Mouse (Mus musculus) neural tube, embryonic 12.5 days (tissue): Measurements from ENCODE around the gene Hoxd10. TPM values are rescaled to one million over a fixed set of nuclear protein-coding genes. Genes with fewer than 3 reads are reported as not detected.

Experiments used
- ATAC-seq: fragments of 200-750 bp; cut with Nextera tagmentation; 2 replicates; pipeline ENCODE4 v1.8.0; 2017; ENCODE audit warnings: low read depth, mild to moderate bottlenecking, moderate TSS enrichment, moderate library complexity; ENCODE audit not compliant: low FRiP score
- H3K27ac ChIP-seq: fragments of 300-500 bp; sonication (generic); 2 replicates; pipeline ENCODE4 v1.5.1; 2016
- H3K27me3 ChIP-seq: fragments of 300-500 bp; sonication (generic); replicated peaks from 2 replicates; pipeline ENCODE4 v1.6.1; 2016; ENCODE audit warnings: mild to moderate bottlenecking
- H3K36me3 ChIP-seq: fragments of 300-500 bp; sonication (generic); 2 replicates; pipeline ENCODE4 v1.6.1; 2016; ENCODE audit warnings: mild to moderate bottlenecking
- H3K4me1 ChIP-seq: fragments of 300-500 bp; sonication (generic); 2 replicates; pipeline ENCODE4 v1.6.1; 2016
- H3K4me2 ChIP-seq: fragments of 300-500 bp; sonication (generic); replicated peaks from 2 replicates; pipeline ENCODE4 v1.6.1; 2016; ENCODE audit warnings: mild to moderate bottlenecking
- H3K4me3 ChIP-seq: fragments of 300-500 bp; sonication (generic); 2 replicates; pipeline ENCODE4 v1.5.1; 2016
- H3K9ac ChIP-seq: fragments of 300-500 bp; sonication (generic); 2 replicates; pipeline ENCODE4 v1.6.1; 2016; ENCODE audit warnings: mild to moderate bottlenecking
- H3K9me3 ChIP-seq: fragments of 300-500 bp; sonication (generic); 2 replicates; pipeline ENCODE4 v1.6.1; 2016; ENCODE audit warnings: mild to moderate bottlenecking
- WGBS: fragments of 180-500 bp; shearing (Covaris S2); methylation state at CpG from one replicate; pipeline ENCODE4 v1.1.7; 2016; 5-methylcytosine and 5-hydroxymethylcytosine counted together
- polyA plus RNA-seq: library from polyadenylated mRNA; unstranded; fragments of >200 nt; fragmentation: Nextera tagmentation; extraction: Ambion mirVana; gene quantifications from 2 replicates; pipeline ENCODE4 v1.2.1, GENCODE M21; 2016

The Hoxd10 gene
- polyA plus RNA-seq, 1 experiment from 2014 or later = 49.0 TPM

DNA sequence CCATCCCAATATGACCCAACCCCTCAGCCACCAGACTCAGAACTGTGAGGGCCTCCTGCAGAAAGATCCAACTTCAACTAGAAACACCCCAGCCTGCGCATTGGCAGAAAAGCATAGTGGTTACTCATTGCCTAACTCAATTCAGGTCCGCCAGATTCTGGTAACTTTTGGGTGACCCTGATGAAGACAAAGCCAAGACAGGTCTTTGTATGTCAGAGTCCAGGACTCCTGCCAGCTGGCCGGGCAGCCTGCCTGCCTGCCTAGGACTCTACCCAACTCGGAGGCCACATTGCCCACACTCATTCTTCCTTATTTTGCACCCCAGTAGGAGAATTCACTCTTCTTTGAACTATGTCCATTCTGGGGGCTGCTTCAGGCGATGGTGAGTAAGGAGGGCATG, 34.8 kb downstream of the Hoxd10 start, which contains the start of gene Gm28230:
Gm28230 (plus strand) TSS at position 178 of the 400 bp plus-strand sequence.
- H3K4me1 ChIP-seq = peaks cover 92% of the 10 kb centered on the region

DNA sequence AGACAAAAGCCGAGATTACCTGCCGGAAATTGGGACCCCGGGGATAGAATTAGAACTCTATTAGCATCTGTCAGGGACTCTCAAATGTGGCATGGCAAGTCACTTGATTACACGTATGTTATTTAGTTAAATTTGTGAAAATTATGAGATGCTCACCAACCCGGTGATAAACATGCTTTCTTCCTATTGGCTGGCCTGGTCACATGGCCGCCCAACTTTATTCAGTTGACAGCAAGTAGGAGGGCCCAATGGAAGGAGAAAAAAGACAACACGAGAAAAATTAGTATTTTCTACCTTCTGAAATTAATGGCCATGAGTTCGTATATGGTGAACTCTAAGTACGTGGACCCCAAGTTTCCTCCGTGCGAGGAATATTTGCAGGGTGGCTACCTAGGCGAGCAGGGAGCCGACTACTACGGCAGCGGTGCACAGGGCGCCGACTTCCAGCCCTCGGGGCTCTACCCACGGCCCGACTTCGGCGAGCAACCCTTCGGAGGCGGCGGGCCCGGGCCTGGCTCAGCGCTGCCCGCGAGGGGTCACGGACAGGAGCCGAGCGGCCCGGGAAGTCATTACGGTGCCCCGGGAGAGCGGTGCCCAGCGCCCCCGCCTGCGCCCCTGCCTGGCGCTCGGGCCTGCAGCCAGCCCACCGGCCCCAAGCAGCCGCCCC, 35.4 kb downstream of the Hoxd10 start:
- H3K4me1 ChIP-seq = peaks cover 93% of the 10 kb centered on the region
- peak overlapping the region; percentile 93 for H3K27ac ChIP-seq
- no peaks in the 10 kb centered on the region for H3K9me3 ChIP-seq
- WGBS = under 1% methylated on average over 43 of the region's 43 CpGs
- peak; percentile 22; the same call in 1 of the 2 replicates for ATAC-seq
- H3K4me3 ChIP-seq = peak overlapping the region; percentile 56
- H3K36me3 ChIP-seq = peaks cover 27% of the 10 kb centered on the region
- H3K27me3 ChIP-seq = no peaks in the 10 kb centered on the region
- H3K4me2 ChIP-seq = peak overlapping the region; percentile 96
- peak overlapping the region; percentile 96 for H3K9ac ChIP-seq

More for the DNA sequence above, 34.8 kb downstream of the Hoxd10 start, which contains the start of gene Gm28230:
- peak within 1 kb of the TSS; percentile 56 for H3K4me3 ChIP-seq
- H3K27me3 ChIP-seq = no peaks in the 10 kb centered on the region
- H3K4me2 ChIP-seq = peak within 1 kb of the TSS; percentile 96
- peaks cover 24% of the 10 kb centered on the region for H3K36me3 ChIP-seq
- ATAC-seq = no peak
- no peaks in the 10 kb centered on the region for H3K9me3 ChIP-seq
- peak within 1 kb of the TSS; percentile 96 for H3K9ac ChIP-seq
- WGBS = 8% methylated on average over 5 of the region's 5 CpGs
- H3K27ac ChIP-seq = peak within 1 kb of the TSS; percentile 93

DNA sequence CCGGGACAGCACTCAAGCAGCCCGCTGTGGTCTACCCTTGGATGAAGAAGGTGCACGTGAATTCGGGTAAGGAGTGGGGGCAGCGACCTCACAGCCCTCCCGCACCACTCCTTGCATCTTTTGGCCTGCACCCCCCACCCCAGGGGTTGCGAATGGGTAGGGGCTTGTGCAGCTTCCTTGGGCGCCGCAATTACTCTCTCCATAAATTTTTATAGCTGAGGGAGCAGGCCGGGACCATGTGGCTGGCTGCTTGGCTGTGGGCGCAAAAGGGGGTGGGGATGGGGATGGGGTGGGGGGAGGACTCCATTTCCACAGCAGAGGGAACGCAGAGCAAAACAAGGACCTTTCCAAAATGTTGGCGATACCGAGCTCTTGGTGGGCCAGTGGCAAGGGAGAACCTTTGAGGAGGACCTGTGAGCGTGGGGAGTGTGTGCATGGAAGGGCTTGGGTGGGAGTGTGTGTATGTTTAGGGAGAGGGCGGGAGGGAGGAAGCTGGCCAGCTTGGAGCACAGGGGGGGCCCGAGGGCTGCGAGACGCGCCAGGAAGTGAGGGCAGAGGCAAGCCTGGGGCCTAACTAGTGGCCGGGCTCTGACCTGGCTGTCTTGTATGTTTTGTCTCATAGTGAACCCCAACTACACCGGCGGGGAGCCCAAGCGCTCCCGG, 36.0 kb downstream of the Hoxd10 start:
- H3K4me3 ChIP-seq = peak overlapping the region; percentile 56
- 2% methylated on average over 25 of the region's 25 CpGs for WGBS
- H3K9me3 ChIP-seq = no peaks in the 10 kb centered on the region
- H3K4me1 ChIP-seq = peaks cover 93% of the 10 kb centered on the region
- H3K27me3 ChIP-seq = no peaks in the 10 kb centered on the region
- peaks cover 28% of the 10 kb centered on the region for H3K36me3 ChIP-seq
- H3K27ac ChIP-seq = peak overlapping the region; percentile 93
- peak overlapping the region; percentile 96 for H3K4me2 ChIP-seq
- peak; percentile 54 for ATAC-seq
- peak overlapping the region; percentile 96 for H3K9ac ChIP-seq

DNA sequence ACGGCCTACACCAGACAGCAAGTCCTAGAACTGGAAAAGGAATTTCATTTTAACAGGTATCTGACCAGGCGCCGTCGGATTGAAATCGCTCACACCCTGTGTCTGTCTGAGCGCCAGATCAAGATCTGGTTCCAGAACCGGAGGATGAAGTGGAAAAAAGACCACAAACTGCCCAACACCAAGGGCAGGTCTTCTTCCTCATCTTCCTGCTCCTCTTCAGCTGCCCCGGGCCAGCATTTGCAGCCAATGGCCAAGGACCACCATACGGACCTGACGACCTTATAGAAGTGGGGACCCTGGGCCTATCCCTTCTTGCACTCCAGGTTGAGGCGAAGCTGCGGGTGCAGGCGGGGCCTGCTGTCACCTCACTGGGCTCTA, 36.6 kb downstream of the Hoxd10 start:
- Histone ChIP-seq H3K9me3 (no peaks in the 10 kb centered on the region), H3K9ac (peak overlapping the region; percentile 96), H3K4me1 (peaks cover 92% of the 10 kb centered on the region), H3K36me3 (peaks cover 28% of the 10 kb centered on the region), H3K4me2 (peak overlapping the region; percentile 96), H3K4me3 (peak overlapping the region; percentile 56), H3K27ac (peak overlapping the region; percentile 93), H3K27me3 (no peaks in the 10 kb centered on the region)
- 7% methylated on average over 13 of the region's 13 CpGs for WGBS
- no peak for ATAC-seq

DNA sequence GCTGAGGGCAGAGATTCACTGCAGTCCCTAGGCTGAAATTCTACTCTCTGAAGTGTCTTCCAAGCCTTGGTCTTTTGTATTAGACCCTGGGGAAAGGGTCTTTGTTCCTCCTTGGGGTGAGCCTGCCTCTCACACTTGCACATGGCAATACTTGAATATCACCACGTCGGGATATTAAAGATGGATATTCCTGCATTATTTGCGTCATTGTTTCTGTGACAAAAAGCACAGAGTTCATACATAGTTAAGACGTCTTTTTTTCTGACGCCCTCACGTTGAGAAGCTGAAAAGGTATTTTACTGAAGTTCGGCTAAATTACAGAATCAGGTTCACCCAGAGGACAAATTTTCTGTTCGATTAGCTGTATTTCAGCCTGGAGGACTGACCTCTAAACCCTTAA, 38.6 kb downstream of the Hoxd10 start:
- Histone ChIP-seq H3K4me3 (peak overlapping the region; percentile 18), H3K9ac (peak overlapping the region; percentile 92), H3K36me3 (peaks cover 26% of the 10 kb centered on the region), H3K9me3 (no peaks in the 10 kb centered on the region), H3K4me1 (peaks cover 87% of the 10 kb centered on the region), H3K27me3 (no peaks in the 10 kb centered on the region), H3K27ac (peak overlapping the region; percentile 99), H3K4me2 (peak overlapping the region; percentile 96)
- WGBS = 1% methylated on average over 8 of the region's 8 CpGs
- ATAC-seq = no peak

DNA sequence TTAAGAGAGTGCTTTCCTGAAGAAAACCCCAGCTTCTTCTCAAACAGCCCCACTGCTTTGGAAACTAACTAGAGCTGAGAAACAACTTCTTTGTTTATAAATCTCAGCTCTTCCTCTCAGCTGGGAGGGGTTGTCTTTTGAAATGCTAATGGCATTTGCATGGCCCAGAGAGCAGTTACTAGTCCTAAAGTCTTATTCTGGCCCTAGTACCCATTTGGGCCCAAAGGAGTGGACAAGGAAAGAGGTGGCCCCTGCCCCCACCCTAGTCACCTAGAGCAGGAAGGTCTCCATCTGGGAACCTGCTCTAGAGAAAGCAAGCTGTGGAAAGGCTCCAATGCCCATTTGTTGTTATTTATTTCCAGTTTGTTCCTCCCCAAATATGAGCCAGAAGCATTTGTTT, 39.3 kb downstream of the Hoxd10 start:
- H3K4me2 ChIP-seq = peak overlapping the region; percentile 96
- peak overlapping the region; percentile 92 for H3K9ac ChIP-seq

DNA sequence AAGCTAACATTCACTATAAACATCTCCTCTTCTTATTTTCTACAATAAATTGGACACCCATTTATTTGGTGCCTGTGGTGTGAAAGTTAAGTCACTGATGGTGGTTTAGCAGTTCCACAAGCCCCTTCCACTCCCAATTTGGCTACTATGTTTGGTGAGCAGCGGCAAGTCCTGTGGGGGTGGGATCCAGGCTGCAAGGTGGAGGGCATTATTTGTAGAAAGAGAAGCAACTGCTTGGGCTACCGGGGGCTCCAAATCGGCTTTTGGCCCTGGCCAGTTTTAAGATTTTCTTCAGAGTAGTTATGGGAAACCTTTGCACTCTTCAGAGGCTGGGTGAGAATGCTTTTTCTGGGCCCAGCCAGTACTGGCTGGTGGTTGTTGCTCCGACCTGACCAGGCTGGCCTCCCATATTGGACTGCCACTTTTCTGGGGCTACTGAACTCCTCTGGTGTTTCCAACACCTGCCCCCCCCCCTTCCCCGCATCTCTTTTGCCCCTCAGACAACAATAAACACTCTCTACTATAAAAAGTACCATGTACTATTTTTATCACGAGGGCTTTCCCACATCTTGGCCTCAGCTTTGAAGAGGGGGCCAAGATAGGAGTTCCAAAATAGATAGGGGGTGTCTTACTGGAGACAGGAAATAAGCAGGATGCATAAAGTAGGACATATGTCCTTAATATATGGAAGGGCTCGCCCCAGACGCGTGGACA, 40.2 kb downstream of the Hoxd10 start:
- H3K4me3 ChIP-seq = peak overlapping the region; percentile 31
- H3K9ac ChIP-seq = peak overlapping the region; percentile 92

More for the DNA sequence above, 39.3 kb downstream of the Hoxd10 start:
- Histone ChIP-seq H3K4me1 (peaks cover 88% of the 10 kb centered on the region), H3K9me3 (no peaks in the 10 kb centered on the region), H3K36me3 (peaks cover 32% of the 10 kb centered on the region), H3K27me3 (no peaks in the 10 kb centered on the region), H3K27ac (peak overlapping the region; percentile 99), H3K4me3 (peak overlapping the region; percentile 18)
- no peak for ATAC-seq

DNA sequence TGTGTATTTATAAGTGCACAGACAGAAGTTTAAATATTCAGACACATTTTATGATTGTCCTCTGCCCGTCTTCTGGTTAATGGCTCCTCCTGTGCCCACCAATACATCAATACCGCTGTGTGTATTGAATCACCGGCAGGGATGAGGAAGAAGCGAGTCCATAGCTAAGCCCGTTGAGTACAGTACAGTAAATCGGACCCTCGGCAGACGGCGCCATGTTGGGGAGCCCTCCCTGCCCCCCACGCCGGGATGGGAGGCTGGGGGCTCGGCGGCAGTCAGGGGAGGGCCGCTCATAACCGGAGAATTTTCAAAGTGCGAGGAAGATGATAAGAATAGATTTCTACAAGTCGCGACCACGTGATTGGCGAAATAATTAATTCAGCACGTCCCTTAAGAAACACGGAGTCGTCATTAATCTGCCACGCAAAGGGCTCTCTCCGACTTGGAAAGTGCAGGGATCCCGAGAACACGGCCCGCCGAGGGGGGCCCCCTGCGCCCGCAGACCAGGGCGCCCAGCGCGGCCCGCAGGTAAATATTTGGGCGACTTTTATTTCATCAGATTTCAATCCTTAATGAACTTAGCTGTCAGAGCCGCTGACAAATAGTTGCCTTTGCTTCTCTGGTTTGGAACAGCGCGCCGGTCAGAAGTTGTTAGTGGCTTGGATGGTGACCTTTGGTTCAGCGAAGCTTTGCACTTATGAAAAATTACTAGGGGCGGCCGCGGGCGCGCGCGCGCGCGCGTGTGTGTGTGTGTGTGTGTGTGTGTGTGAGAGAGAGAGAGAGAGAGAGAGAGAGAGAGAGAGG, 41.0 kb downstream of the Hoxd10 start:
- H3K4me3 ChIP-seq = peak overlapping the region; percentile 31
- H3K36me3 ChIP-seq = peaks cover 28% of the 10 kb centered on the region
- H3K27ac ChIP-seq = peak overlapping the region; percentile 99
- H3K9ac ChIP-seq = peak overlapping the region; percentile 92
- no peaks in the 10 kb centered on the region for H3K9me3 ChIP-seq
- under 1% methylated on average over 52 of the region's 52 CpGs for WGBS
- peak overlapping the region; percentile 96 for H3K4me2 ChIP-seq
- H3K4me1 ChIP-seq = peaks cover 88% of the 10 kb centered on the region
- ATAC-seq = no peak
- H3K27me3 ChIP-seq = no peaks in the 10 kb centered on the region

More for the DNA sequence above, 40.2 kb downstream of the Hoxd10 start:
- no peaks in the 10 kb centered on the region for H3K9me3 ChIP-seq
- H3K4me2 ChIP-seq = peak overlapping the region; percentile 96
- ATAC-seq = no peak
- whole genome bisulfite sequencing = 4% methylated on average over 9 of the region's 9 CpGs
- H3K27me3 ChIP-seq = no peaks in the 10 kb centered on the region
- peaks cover 35% of the 10 kb centered on the region for H3K36me3 ChIP-seq
- H3K4me1 ChIP-seq = peaks cover 88% of the 10 kb centered on the region
- H3K27ac ChIP-seq = peak overlapping the region; percentile 99

DNA sequence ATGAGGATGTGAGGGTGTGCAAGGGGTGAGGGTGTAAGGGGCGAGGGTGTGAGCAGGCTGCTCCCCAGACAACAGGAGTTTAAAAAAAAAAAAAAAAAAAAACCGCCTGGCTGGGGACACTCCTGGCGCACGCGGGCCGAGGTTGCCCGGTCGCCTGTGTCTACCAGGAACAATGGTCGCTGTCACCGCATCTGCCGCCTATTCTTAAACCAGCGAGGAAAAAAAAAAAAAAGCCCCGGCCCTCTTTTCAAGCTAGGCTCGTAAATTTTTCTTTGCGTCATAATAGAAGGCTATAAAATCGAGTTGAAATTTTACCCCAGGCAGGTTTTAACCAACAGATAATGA, 41.6 kb downstream of the Hoxd10 start:
- no peaks in the 10 kb centered on the region for H3K9me3 ChIP-seq
- under 1% methylated on average over 16 of the region's 16 CpGs for WGBS
- H3K27me3 ChIP-seq = no peaks in the 10 kb centered on the region
- H3K4me2 ChIP-seq = peak overlapping the region; percentile 96
- ATAC-seq = peak; percentile 38
- H3K36me3 ChIP-seq = peaks cover 23% of the 10 kb centered on the region
- H3K27ac ChIP-seq = peak overlapping the region; percentile 99
- H3K9ac ChIP-seq = peak overlapping the region; percentile 92
- peak overlapping the region; percentile 31 for H3K4me3 ChIP-seq
- peaks cover 88% of the 10 kb centered on the region for H3K4me1 ChIP-seq

DNA sequence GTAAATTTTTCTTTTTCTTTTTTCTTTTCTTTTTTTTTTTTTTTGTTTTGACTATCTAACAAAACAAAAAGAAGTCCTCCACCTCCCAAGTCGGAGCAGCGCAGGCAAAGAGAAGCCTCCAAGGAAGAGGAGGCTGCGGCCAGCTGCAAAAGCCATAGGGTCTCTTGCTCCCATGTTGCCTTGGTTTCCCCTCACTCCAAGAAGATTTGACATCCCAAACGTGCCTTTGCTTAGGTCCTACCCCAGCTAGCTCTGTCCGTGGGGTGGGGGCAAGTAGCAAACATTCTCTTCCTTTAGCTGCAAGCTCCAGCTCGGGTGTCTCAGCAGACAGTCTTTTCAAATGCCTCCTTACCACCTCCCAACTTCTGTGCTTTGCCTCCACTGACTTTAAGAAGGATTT, 42.0 kb downstream of the Hoxd10 start:
- Histone ChIP-seq H3K4me3 (peak overlapping the region; percentile 47), H3K9ac (peak overlapping the region; percentile 92), H3K27me3 (no peaks in the 10 kb centered on the region), H3K9me3 (no peaks in the 10 kb centered on the region), H3K4me1 (peaks cover 88% of the 10 kb centered on the region), H3K36me3 (peaks cover 18% of the 10 kb centered on the region), H3K4me2 (peak overlapping the region; percentile 96), H3K27ac (peak overlapping the region; percentile 99)
- under 1% methylated on average over 6 of the region's 6 CpGs for WGBS
- ATAC-seq = no peak

DNA sequence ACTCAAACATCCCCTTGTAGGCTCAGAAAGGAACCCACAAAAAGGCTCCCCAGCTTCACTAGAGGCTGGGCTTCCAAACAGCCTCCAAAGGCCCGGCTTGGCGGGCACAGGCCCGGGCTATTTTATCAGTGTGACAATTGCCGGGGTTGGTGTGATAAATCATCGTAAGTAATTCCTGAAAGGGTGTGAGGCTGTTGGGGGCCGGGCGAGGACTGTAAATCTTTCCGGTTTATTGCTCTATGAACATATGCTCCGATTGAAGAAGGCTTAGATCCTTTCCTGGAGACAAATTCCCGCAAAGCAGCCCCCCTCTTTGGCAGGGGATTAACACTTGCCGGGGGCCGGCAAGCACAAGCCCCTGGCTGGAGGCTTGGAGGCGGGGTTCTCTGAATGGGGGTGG, 42.7 kb downstream of the Hoxd10 start:
- WGBS = 2% methylated on average over 13 of the region's 13 CpGs

More for the DNA sequence above, 42.7 kb downstream of the Hoxd10 start:
- Histone ChIP-seq H3K4me2 (peak overlapping the region; percentile 96), H3K9me3 (no peaks in the 10 kb centered on the region), H3K27ac (peak overlapping the region; percentile 99), H3K9ac (peak overlapping the region; percentile 92), H3K27me3 (no peaks in the 10 kb centered on the region), H3K4me3 (peak overlapping the region; percentile 47), H3K36me3 (peaks cover 18% of the 10 kb centered on the region), H3K4me1 (peaks cover 90% of the 10 kb centered on the region)
- ATAC-seq = peak; percentile 55
